Mouse (Mus musculus): ENCODE measurements around the gene Ltbp1. TPM values are rescaled to one million over a fixed set of nuclear protein-coding genes. Genes with fewer than 3 reads are reported as not detected.

The Ltbp1 gene
- polyA plus RNA-seq, 1 experiment: 5.0 TPM

GRCm38 (mm10) chr17:75236543-75236942 lies 231.2 kb downstream of the Ltbp1 start:
- H3K4me3 ChIP-seq (ENCODE audit: insufficient read depth, low read depth, low read length): no peak overlapping the region

GRCm38 (mm10) chr17:75237456-75237855 lies 232.1 kb downstream of the Ltbp1 start:
- H3K4me3 ChIP-seq (ENCODE audit: insufficient read depth, low read depth, low read length): no peak overlapping the region
- H3K27ac ChIP-seq (replicated peaks; ENCODE audit: low read depth, low read length): no peak overlapping the region
- H3K4me1 ChIP-seq (ENCODE audit: control insufficient read depth, insufficient read depth, insufficient read length, low read length): no peaks in the 10 kb centered on the region

More at GRCm38 (mm10) chr17:75236543-75236942, 231.2 kb downstream of the Ltbp1 start:
- H3K4me1 ChIP-seq (ENCODE audit: control insufficient read depth, insufficient read depth, insufficient read length, low read length): no peaks in the 10 kb centered on the region
- H3K27ac ChIP-seq (replicated peaks; ENCODE audit: low read depth, low read length): no peak overlapping the region

GRCm38 (mm10) chr17:75238655-75239054 lies 233.3 kb downstream of the Ltbp1 start:
- H3K27ac ChIP-seq (replicated peaks; ENCODE audit: low read depth, low read length): no peak overlapping the region
- no peaks in the 10 kb centered on the region for H3K4me1 ChIP-seq (ENCODE audit: control insufficient read depth, insufficient read depth, insufficient read length, low read length)
- no peak overlapping the region for H3K4me3 ChIP-seq (ENCODE audit: insufficient read depth, low read depth, low read length)

GRCm38 (mm10) chr17:75239545-75239944 lies 234.2 kb downstream of the Ltbp1 start:
- no peak overlapping the region for H3K4me3 ChIP-seq (ENCODE audit: insufficient read depth, low read depth, low read length)
- H3K4me1 ChIP-seq (ENCODE audit: control insufficient read depth, insufficient read depth, insufficient read length, low read length): no peaks in the 10 kb centered on the region
- no peak overlapping the region for H3K27ac ChIP-seq (replicated peaks; ENCODE audit: low read depth, low read length)

GRCm38 (mm10) chr17:75242086-75242485 lies 236.7 kb downstream of the Ltbp1 start:
- Histone ChIP-seq H3K4me3 (ENCODE audit: insufficient read depth, low read depth, low read length) (no peak overlapping the region), H3K4me1 (ENCODE audit: control insufficient read depth, insufficient read depth, insufficient read length, low read length) (no peaks in the 10 kb centered on the region), H3K27ac (replicated peaks; ENCODE audit: low read depth, low read length) (no peak overlapping the region)

GRCm38 (mm10) chr17:75243221-75243620 lies 237.9 kb downstream of the Ltbp1 start:
- H3K4me3 ChIP-seq (ENCODE audit: insufficient read depth, low read depth, low read length): no peak overlapping the region
- no peak overlapping the region for H3K27ac ChIP-seq (replicated peaks; ENCODE audit: low read depth, low read length)
- H3K4me1 ChIP-seq (ENCODE audit: control insufficient read depth, insufficient read depth, insufficient read length, low read length): no peaks in the 10 kb centered on the region

GRCm38 (mm10) chr17:75244148-75244547 lies 238.8 kb downstream of the Ltbp1 start:
- no peak overlapping the region for H3K4me3 ChIP-seq (ENCODE audit: insufficient read depth, low read depth, low read length)
- H3K27ac ChIP-seq (replicated peaks; ENCODE audit: low read depth, low read length): no peak overlapping the region

GRCm38 (mm10) chr17:75245085-75245484 lies 239.7 kb downstream of the Ltbp1 start:
- Histone ChIP-seq H3K27ac (replicated peaks; ENCODE audit: low read depth, low read length) (no peak overlapping the region), H3K4me3 (ENCODE audit: insufficient read depth, low read depth, low read length) (no peak overlapping the region), H3K4me1 (ENCODE audit: control insufficient read depth, insufficient read depth, insufficient read length, low read length) (no peaks in the 10 kb centered on the region)

More at GRCm38 (mm10) chr17:75244148-75244547, 238.8 kb downstream of the Ltbp1 start:
- no peaks in the 10 kb centered on the region for H3K4me1 ChIP-seq (ENCODE audit: control insufficient read depth, insufficient read depth, insufficient read length, low read length)

GRCm38 (mm10) chr17:75248632-75249031 lies 243.3 kb downstream of the Ltbp1 start:
- Histone ChIP-seq H3K4me1 (ENCODE audit: control insufficient read depth, insufficient read depth, insufficient read length, low read length) (no peaks in the 10 kb centered on the region), H3K4me3 (ENCODE audit: insufficient read depth, low read depth, low read length) (no peak overlapping the region), H3K27ac (replicated peaks; ENCODE audit: low read depth, low read length) (no peak overlapping the region)

- no peak overlapping the region for H3K4me3 ChIP-seq (ENCODE audit: insufficient read depth, low read depth, low read length)
- no peaks in the 10 kb centered on the region for H3K4me1 ChIP-seq (ENCODE audit: control insufficient read depth, insufficient read depth, insufficient read length, low read length)
- no peak overlapping the region for H3K27ac ChIP-seq (replicated peaks; ENCODE audit: low read depth, low read length)
Measured at GRCm38 (mm10) chr17:75250571-75250970, 245.2 kb downstream of the Ltbp1 start.

- Histone ChIP-seq H3K4me3 (ENCODE audit: insufficient read depth, low read depth, low read length) (no peak overlapping the region), H3K27ac (replicated peaks; ENCODE audit: low read depth, low read length) (no peak overlapping the region), H3K4me1 (ENCODE audit: control insufficient read depth, insufficient read depth, insufficient read length, low read length) (no peaks in the 10 kb centered on the region)
Measured at GRCm38 (mm10) chr17:75251094-75251493, 245.7 kb downstream of the Ltbp1 start.

- Histone ChIP-seq H3K4me3 (ENCODE audit: insufficient read depth, low read depth, low read length) (no peak overlapping the region), H3K4me1 (ENCODE audit: control insufficient read depth, insufficient read depth, insufficient read length, low read length) (no peaks in the 10 kb centered on the region), H3K27ac (replicated peaks; ENCODE audit: low read depth, low read length) (no peak overlapping the region)
Measured at GRCm38 (mm10) chr17:75252540-75252939, 247.2 kb downstream of the Ltbp1 start.

GRCm38 (mm10) chr17:75254909-75255308 lies 249.5 kb downstream of the Ltbp1 start:
- Histone ChIP-seq H3K4me3 (ENCODE audit: insufficient read depth, low read depth, low read length) (no peak overlapping the region), H3K4me1 (ENCODE audit: control insufficient read depth, insufficient read depth, insufficient read length, low read length) (no peaks in the 10 kb centered on the region), H3K27ac (replicated peaks; ENCODE audit: low read depth, low read length) (no peak overlapping the region)

- no peak overlapping the region for H3K27ac ChIP-seq (replicated peaks; ENCODE audit: low read depth, low read length)
- H3K4me1 ChIP-seq (ENCODE audit: control insufficient read depth, insufficient read depth, insufficient read length, low read length): no peaks in the 10 kb centered on the region
- H3K4me3 ChIP-seq (ENCODE audit: insufficient read depth, low read depth, low read length): no peak overlapping the region
Measured at GRCm38 (mm10) chr17:75255967-75256366, 250.6 kb downstream of the Ltbp1 start.

- H3K4me1 ChIP-seq (ENCODE audit: control insufficient read depth, insufficient read depth, insufficient read length, low read length): no peaks in the 10 kb centered on the region
- no peak overlapping the region for H3K27ac ChIP-seq (replicated peaks; ENCODE audit: low read depth, low read length)
- H3K4me3 ChIP-seq (ENCODE audit: insufficient read depth, low read depth, low read length): no peak overlapping the region
Measured at GRCm38 (mm10) chr17:75258427-75258826, 253.1 kb downstream of the Ltbp1 start.

GRCm38 (mm10) chr17:75263336-75263990 lies 258.1 kb downstream of the Ltbp1 start:
- no peak overlapping the region for H3K27ac ChIP-seq (replicated peaks; ENCODE audit: low read depth, low read length)
- no peaks in the 10 kb centered on the region for H3K4me1 ChIP-seq (ENCODE audit: control insufficient read depth, insufficient read depth, insufficient read length, low read length)
- no peak overlapping the region for H3K4me3 ChIP-seq (ENCODE audit: insufficient read depth, low read depth, low read length)
